Mouse (Mus musculus) megakaryocyte, embryonic 14.5 days (primary cell): ENCODE data around the gene Rxfp4. TPM values are rescaled to one million over a fixed set of nuclear protein-coding genes. Genes with fewer than 3 reads are reported as not detected.

ENCODE experiments used
- H3K27me3 ChIP-seq: replicated peaks from 2 replicates; pipeline ENCODE3; 2012; ENCODE audit warnings: inconsistent platforms
- H3K36me3 ChIP-seq: replicated peaks from 2 replicates; pipeline ENCODE3; 2012; ENCODE audit warnings: low read length, inconsistent platforms, mixed read lengths
- H3K4me1 ChIP-seq: 2 replicates; pipeline ENCODE4 v1.6.1; 2012; ENCODE audit warnings: inconsistent platforms
- H3K4me3 ChIP-seq: replicated peaks from 2 replicates; pipeline ENCODE3; 2012; ENCODE audit warnings: moderate library complexity, mild to moderate bottlenecking, inconsistent platforms
- H3K9me3 ChIP-seq: 2 replicates; pipeline ENCODE4 v1.6.1; 2012; ENCODE audit warnings: inconsistent platforms
- FLI1 ChIP-seq: IDR thresholded peaks from 2 replicates; pipeline ENCODE4 v1.6.1; 2012; ENCODE audit warnings: low read length, inconsistent platforms, mixed read lengths
- GATA1 ChIP-seq: IDR thresholded peaks from 3 replicates; pipeline ENCODE4 v1.6.1; 2012; ENCODE audit warnings: mixed read lengths, low read length, inconsistent platforms, borderline replicate concordance
- polyA plus RNA-seq: library from polyadenylated mRNA; stranded (reverse); fragments of >175 nt; gene quantifications from 2 replicates; pipeline ENCODE4 v1.2.3, GENCODE M21; 2012; ENCODE audit warnings: low replicate concordance; ENCODE audit not compliant: insufficient read depth

Gene Rxfp4
- polyA plus RNA-seq, 1 experiment: not detected

- H3K27me3 ChIP-seq: no peaks in the 10 kb centered on the region
- no peaks in the 10 kb centered on the region for H3K36me3 ChIP-seq
- no peaks in the 10 kb centered on the region for H3K9me3 ChIP-seq
- peaks cover 45% of the 10 kb centered on the region for H3K4me1 ChIP-seq
- TF ChIP-seq GATA1 (no peak), FLI1 (no peak)
- H3K4me3 ChIP-seq: no peak overlapping the region
Observed at GRCm38 (mm10) chr3:88602466-88602865, 50.5 kb downstream of the Rxfp4 start.

Other genes with a start within 250 kb of the Rxfp4 start
- 73.6 and 114 TPM in 2 replicates for gene Pmf1, start 242.8 kb downstream of the Rxfp4 start, polyA plus RNA-seq
- gene Slc25a44, start 228.0 kb downstream of the Rxfp4 start, polyA plus RNA-seq: 6.7 and 7.2 TPM in 2 replicates
- gene Sema4a, start 192.0 kb downstream of the Rxfp4 start, polyA plus RNA-seq: 8.4 and 26.0 TPM in 2 replicates
- 607 and 1,158 TPM in 2 replicates for gene Lmna, start 143.2 kb downstream of the Rxfp4 start, polyA plus RNA-seq
- gene Mex3a, start 120.7 kb downstream of the Rxfp4 start, polyA plus RNA-seq: 0.83 and 1.6 TPM in 2 replicates
- gene Rab25, start 104.8 kb downstream of the Rxfp4 start, polyA plus RNA-seq: 0.51 TPM in 1 of 2 replicates, not detected in the other
- gene Lamtor2, start 100.1 kb downstream of the Rxfp4 start, polyA plus RNA-seq: 18.1 and 152 TPM in 2 replicates
- gene Ubqln4, start 99.4 kb downstream of the Rxfp4 start, polyA plus RNA-seq: 26.1 and 51.5 TPM in 2 replicates
- 111 and 307 TPM in 2 replicates for gene Ssr2, start 77.3 kb downstream of the Rxfp4 start, polyA plus RNA-seq
- 302 and 446 TPM in 2 replicates for gene Arhgef2, start 47.2 kb downstream of the Rxfp4 start, polyA plus RNA-seq
- 5.5 and 6.0 TPM in 2 replicates for gene Khdc4, start 32.7 kb upstream of the Rxfp4 start, polyA plus RNA-seq
- 30.4 and 71.5 TPM in 2 replicates for gene Rit1, start 63.7 kb upstream of the Rxfp4 start, polyA plus RNA-seq
- 10.9 and 16.6 TPM in 2 replicates for gene Syt11, start 122.0 kb upstream of the Rxfp4 start, polyA plus RNA-seq
- 4.2 and 8.3 TPM in 2 replicates for gene Gon4l, start 182.1 kb upstream of the Rxfp4 start, polyA plus RNA-seq